Mouse (Mus musculus): Measurements from ENCODE around the gene Tbcb. TPM values are rescaled to one million over a fixed set of nuclear protein-coding genes. Genes with fewer than 3 reads are reported as not detected.

Gene Tbcb
- polyA plus RNA-seq (2012; rRNA removed), result 133 and 198 TPM in 2 replicates

DNA sequence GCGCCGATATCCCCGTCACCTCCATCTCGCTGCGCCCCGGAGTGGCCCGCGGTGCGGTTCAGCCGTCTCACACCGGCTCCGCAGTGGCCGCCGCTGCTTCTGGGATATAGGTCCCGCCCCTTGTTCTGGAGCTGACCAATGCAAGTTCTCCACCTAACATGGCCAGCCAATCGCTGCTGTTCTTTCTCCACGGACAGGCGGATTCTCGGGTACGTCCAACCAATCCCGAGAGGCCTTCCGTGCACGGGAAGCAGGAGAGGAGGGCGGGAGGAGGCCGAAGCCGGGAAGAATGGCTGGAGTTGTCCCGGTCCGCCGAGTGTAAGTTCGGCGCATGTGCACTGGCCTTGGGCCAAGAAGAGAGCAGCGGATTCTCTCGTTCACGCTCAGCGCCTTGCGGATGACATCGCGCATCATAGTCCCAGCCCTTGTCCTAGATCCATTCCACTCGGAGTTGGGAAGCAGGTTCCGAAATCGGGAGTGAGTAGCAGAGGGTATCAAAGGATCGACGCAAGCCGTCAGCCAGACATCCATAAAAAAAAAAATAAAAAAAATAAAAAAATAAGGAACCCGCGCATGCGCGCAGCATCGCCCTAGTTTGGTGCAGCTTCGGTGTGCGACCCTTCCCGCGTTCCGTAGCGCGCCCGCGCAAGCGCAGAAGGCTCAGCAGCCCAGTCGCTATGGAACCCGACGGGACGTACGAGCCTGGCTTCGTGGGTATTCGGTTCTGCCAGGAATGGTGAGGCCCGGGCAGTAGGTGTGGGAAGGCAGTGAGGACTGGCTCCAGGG is at the start of gene Tbcb, which contains the start of gene Polr2i:
TSS of gene Tbcb (minus strand) at position 604 of the 786 bp plus-strand sequence.
TSS of gene Polr2i (plus strand) at position 280 of the 786 bp plus-strand sequence.

DNA sequence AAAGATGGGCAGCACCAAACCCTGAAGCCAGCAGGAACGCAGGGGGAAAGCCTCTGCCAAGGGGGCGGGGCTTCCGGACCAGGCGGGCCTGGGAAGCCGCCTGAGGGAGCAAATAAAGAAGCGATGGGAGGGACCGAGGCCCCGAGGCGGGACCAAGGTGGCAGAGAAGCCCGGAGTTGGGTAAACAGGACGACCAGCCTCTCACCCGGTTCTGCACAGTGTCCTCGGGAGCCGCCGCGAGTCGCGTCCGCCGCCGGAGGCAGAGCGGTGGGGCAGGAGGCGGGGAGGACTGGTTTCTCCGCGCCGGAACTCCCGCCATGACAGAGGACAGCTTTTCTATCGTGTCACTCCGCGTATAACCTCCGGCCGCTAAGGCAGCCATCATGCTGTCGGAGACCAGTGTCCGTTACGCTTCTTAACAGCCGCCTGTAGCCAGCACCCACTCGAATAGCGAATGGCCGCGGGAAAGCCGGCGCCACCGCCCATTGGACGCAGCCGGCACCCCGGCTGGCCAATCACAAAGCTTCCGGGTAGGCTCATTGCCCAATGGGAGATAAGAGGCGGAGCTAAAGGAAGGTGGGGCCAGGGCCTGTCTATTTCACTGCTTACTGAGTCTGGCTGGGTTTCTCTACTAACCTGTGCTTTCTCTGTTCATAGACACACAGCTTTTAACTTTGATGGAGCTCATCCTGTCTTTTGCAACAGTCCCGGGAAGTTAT is 48.0 kb upstream of the Tbcb start, which contains the start of the genes Thap8 and Wdr62:
TSS of gene Thap8 (plus strand) at position 144 of the 719 bp plus-strand sequence.
TSS of gene Wdr62 (minus strand) at position 469 of the 719 bp plus-strand sequence.

DNA sequence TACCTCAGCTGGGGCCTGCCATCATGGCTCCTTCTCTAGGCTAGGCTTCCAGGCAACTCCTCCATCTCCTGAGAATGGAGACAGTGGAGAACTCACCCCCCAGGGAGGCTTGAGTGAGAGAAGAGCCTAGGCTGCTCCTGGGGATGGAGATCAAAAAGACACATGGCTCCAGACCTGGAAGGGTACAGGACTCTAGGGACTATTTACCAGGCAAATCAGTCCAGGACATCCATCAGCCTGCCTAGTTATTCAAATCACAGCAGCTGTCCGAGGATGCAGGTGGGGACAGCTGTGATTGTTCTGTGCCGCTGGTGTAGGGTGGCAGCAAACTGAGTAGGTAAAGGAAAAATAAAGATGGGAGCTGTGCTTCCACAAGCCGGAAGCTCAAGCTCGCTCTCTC is 3.6 kb upstream of the Tbcb start, which contains the start of gene Ovol3:
TSS of gene Ovol3 (minus strand) at position 101 of the 400 bp plus-strand sequence.

DNA sequence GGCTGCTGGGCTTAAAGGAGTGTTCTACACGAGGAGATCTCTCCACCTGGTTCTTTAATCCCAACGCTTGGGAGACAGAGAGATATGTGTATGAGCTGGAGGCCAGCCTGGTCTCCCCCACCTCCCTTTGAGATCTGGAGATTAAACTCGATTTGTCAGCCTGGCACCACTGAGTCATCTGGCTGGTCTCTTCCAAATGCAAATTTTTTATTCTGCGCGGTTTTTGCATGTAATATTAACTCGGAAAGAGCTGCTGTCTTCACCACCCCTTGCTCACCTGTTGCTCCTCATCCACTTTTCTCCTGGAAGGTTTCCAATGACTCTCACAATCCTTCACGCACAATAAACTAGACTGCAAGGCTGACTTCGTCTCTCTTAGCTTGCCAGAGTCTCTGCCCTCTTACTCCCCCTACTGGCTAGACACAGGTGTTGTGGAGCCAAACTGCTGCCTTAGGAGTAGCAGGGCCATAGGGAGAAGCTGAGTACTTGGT is 33.5 kb downstream of the Tbcb start, which contains the start of gene Capns1:
TSS of gene Capns1 (minus strand) at position 331 of the 491 bp plus-strand sequence.

DNA sequence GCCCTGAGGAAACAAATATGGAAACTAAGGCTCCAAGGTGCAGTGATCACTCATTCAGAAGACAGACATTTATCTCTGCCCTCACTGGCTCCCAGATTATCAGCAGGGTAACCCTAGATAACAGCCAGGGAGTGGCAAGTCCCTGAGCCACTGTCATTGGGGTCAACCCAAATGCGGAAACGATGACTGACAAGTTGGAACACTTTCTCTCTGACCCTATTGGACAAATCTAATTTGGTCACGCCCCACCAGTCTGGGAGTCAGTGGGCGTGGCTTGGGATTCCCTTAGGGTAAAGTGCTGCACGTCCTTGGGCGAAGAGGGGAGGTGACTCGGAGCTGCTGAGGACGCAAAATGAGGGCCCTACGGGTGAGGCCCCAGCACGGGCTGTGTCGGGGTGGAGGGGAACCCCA is 48.2 kb downstream of the Tbcb start, which contains the start of gene Cox7a1:
TSS of gene Cox7a1 (plus strand) at position 266 of the 411 bp plus-strand sequence.

Other genes with a start within 250 kb of the Tbcb start
- gene Zfp568, start 248.3 kb downstream of the Tbcb start, polyA plus RNA-seq (2012; rRNA removed), result 14.7 and 24.0 TPM in 2 replicates
- 7.2 and 7.6 TPM in 2 replicates for gene Zfp14, start 180.9 kb downstream of the Tbcb start, polyA plus RNA-seq (2012; rRNA removed)
- 3.7 and 4.0 TPM in 2 replicates for gene Zfp82, start 159.4 kb downstream of the Tbcb start, polyA plus RNA-seq (2012; rRNA removed)
- gene Gm26920, start 141.9 kb downstream of the Tbcb start, polyA plus RNA-seq (2012; rRNA removed), result 0.67 and 0.83 TPM in 2 replicates
- 9.4 and 11.1 TPM in 2 replicates for gene Zfp566, start 141.7 kb downstream of the Tbcb start, polyA plus RNA-seq (2012; rRNA removed)
- 42.7 and 66.9 TPM in 2 replicates for gene Zfp260, start 137.5 kb downstream of the Tbcb start, polyA plus RNA-seq (2012; rRNA removed)
- gene Zfp382, start 110.3 kb downstream of the Tbcb start, polyA plus RNA-seq (2012; rRNA removed), result 6.6 and 7.4 TPM in 2 replicates
- gene Zfp146, start 62.5 kb downstream of the Tbcb start, polyA plus RNA-seq (2012; rRNA removed), result 111 and 119 TPM in 2 replicates
- 2.2 and 4.6 TPM in 2 replicates for gene Cox7a1, start 48.1 kb downstream of the Tbcb start, polyA plus RNA-seq (2012; rRNA removed)
- gene Capns1, start 33.5 kb downstream of the Tbcb start, polyA plus RNA-seq (2012; rRNA removed), result 139 and 209 TPM in 2 replicates
- 204 and 223 TPM in 2 replicates for gene Polr2i, start 324 bp downstream of the Tbcb start, polyA plus RNA-seq (2012; rRNA removed)
- gene Ovol3, start 3.5 kb upstream of the Tbcb start, polyA plus RNA-seq (2012; rRNA removed), result 0.19 and 0.27 TPM in 2 replicates
- gene Thap8, start 47.8 kb upstream of the Tbcb start, polyA plus RNA-seq (2012; rRNA removed), result 0.06 and 0.26 TPM in 2 replicates
- gene Wdr62, start 48.1 kb upstream of the Tbcb start, polyA plus RNA-seq (2012; rRNA removed), result 22.8 and 26.3 TPM in 2 replicates
- gene Clip3, start 59.5 kb upstream of the Tbcb start, polyA plus RNA-seq (2012; rRNA removed), result 115 and 137 TPM in 2 replicates
- 61.7 and 90.9 TPM in 2 replicates for gene Alkbh6, start 76.4 kb upstream of the Tbcb start, polyA plus RNA-seq (2012; rRNA removed)
- 42.4 and 63.7 TPM in 2 replicates for gene Syne4, start 82.5 kb upstream of the Tbcb start, polyA plus RNA-seq (2012; rRNA removed)
- 0.65 and 0.78 TPM in 2 replicates for gene E130208F15Rik, start 89.5 kb upstream of the Tbcb start, polyA plus RNA-seq (2012; rRNA removed)
- gene Sdhaf1, start 91.6 kb upstream of the Tbcb start, polyA plus RNA-seq (2012; rRNA removed), result 19.6 and 19.7 TPM in 2 replicates
- gene Lrfn3, start 130.5 kb upstream of the Tbcb start, polyA plus RNA-seq (2012; rRNA removed), result 7.0 and 10.9 TPM in 2 replicates
- 17.2 and 25.2 TPM in 2 replicates for gene Tyrobp, start 181.5 kb upstream of the Tbcb start, polyA plus RNA-seq (2012; rRNA removed)
- 0.16 and 0.40 TPM in 2 replicates for gene Hcst, start 187.6 kb upstream of the Tbcb start, polyA plus RNA-seq (2012; rRNA removed)
- 1.8 and 2.1 TPM in 2 replicates for gene Nfkbid, start 189.5 kb upstream of the Tbcb start, polyA plus RNA-seq (2012; rRNA removed)
- 102 and 109 TPM in 2 replicates for gene Aplp1, start 213.3 kb upstream of the Tbcb start, polyA plus RNA-seq (2012; rRNA removed)
- 3.6 and 3.9 TPM in 2 replicates for gene Kirrel2, start 225.4 kb upstream of the Tbcb start, polyA plus RNA-seq (2012; rRNA removed)
- gene Nphs1, start 226.0 kb upstream of the Tbcb start, polyA plus RNA-seq (2012; rRNA removed), result 3.7 and 4.4 TPM in 2 replicates